Mouse (Mus musculus) kidney, adult 2 months (tissue): ENCODE results near the gene Mgat4a.

Source experiments
- CTCF ChIP-seq: fragments of 200-500 bp; conservative IDR thresholded peaks from 2 replicates; pipeline ENCODE4 v1.5.1; 2011; ENCODE audit warnings: low read depth, mild to moderate bottlenecking, control low read depth, low read length, moderate library complexity, mixed read lengths; ENCODE audit not compliant: insufficient read depth, insufficient read length
- POLR2A ChIP-seq: fragments of 200-500 bp; IDR thresholded peaks from one replicate; pipeline ENCODE4 v1.6.1; 2011; ENCODE audit warnings: low read depth, low read length, control low read depth

GRCm38 (mm10) chr1:37490691-37491212 is 50.1 kb downstream of the Mgat4a start:
- TF ChIP-seq CTCF, result no peak
- no peak for TF ChIP-seq POLR2A
